Mouse (Mus musculus) heart, postnatal 0 days (tissue): Measurements from ENCODE around the gene Cacna1e.

Source experiments
- CTCF ChIP-seq: IDR thresholded peaks from 2 replicates; pipeline ENCODE4 v1.5.1; 2016; ENCODE audit warnings: antibody characterized with exemption, control low read depth, low read depth
- EP300 ChIP-seq: IDR thresholded peaks from 2 replicates; pipeline ENCODE4 v1.6.1; 2016; ENCODE audit warnings: antibody characterized with exemption, low read depth

- TF ChIP-seq CTCF = no peak
- no peak for TF ChIP-seq EP300
Observed at GRCm38 (mm10) chr1:154450799-154451198, 433.5 kb downstream of the Cacna1e start.
